Mouse (Mus musculus) 3T3-L1 (cell line): ENCODE data around the gene Cutal.
"Not testable (repeated sequence)": the region's sequence is repeated elsewhere in the genome, so short reads cannot be mapped to it uniquely, and the experiment has no call there.

Experiments
- DNase-seq: peaks from one replicate; pipeline ENCODE4 v3.0.0-alpha.2; 2015; ENCODE audit warnings: low read depth, low spot score

Gene Cutal

GRCm38 (mm10) chr2:34874271-34874670 lies at the start of gene Cutal:
Gene Cutal (plus strand): TSS chr2:34874396.
- no peak for DNase-seq

- DNase-seq: peak; percentile 92
Measured at GRCm38 (mm10) chr2:34825827-34826459, 48.3 kb upstream of the Cutal start, which contains the start of gene Fbxw2. Gene Fbxw2 (minus strand): TSS chr2:34826311.

- no peak for DNase-seq
Measured at GRCm38 (mm10) chr2:34826460-34827231, 47.5 kb upstream of the Cutal start.

DNA sequence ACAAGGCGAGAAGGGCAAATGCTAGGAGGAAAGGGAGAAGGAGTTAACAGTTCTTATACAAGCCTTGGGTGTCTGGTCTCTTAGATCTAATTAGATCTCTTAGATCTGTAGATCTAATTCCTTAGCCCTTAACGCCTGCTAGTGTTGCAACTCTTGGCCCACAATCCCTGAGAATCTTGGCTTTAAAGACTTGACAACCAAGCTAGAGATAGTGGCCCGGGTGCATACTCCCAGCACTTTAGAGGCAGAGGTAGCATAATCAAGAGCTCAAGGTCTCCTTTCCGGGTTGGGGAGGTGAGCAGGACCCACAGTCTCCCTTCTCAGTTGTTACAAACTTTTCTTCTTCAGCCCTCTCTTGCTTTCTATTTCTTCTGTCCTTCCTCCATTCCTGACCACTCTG lies 46.6 kb upstream of the Cutal start:
- no peak for DNase-seq

GRCm38 (mm10) chr2:34828026-34828425 lies 46.2 kb upstream of the Cutal start:
- DNase-seq: no peak

DNA sequence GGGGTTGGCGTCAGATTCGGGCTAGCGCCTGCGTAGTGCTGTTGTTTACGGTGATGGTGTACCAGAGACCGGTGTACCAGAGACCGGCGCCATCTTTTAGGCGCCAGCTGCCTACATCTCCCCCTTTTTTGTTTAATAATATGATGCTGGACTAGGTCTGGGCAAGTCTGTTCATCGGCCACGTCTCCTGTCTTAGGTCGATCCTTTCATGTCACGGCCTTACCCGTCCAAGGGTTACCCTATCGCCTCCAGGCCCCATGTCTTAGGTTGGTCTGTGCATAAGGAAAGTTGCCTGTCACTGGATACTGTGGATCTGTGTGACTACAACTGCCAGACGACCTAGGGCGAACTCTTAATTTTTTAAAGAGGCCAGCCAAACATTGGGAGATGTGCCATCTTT lies 44.1 kb upstream of the Cutal start:
- DNase-seq: not testable (repeated sequence)

- not testable (repeated sequence) for DNase-seq
Measured at GRCm38 (mm10) chr2:34832766-34833457, 41.3 kb upstream of the Cutal start, which contains the start of gene Gm34653. Gene Gm34653 (plus strand): TSS chr2:34833007.

- no peak for DNase-seq
Measured at GRCm38 (mm10) chr2:34833624-34834023, 40.6 kb upstream of the Cutal start.

- no peak for DNase-seq
Measured at GRCm38 (mm10) chr2:34835669-34836068, 38.5 kb upstream of the Cutal start.

DNA sequence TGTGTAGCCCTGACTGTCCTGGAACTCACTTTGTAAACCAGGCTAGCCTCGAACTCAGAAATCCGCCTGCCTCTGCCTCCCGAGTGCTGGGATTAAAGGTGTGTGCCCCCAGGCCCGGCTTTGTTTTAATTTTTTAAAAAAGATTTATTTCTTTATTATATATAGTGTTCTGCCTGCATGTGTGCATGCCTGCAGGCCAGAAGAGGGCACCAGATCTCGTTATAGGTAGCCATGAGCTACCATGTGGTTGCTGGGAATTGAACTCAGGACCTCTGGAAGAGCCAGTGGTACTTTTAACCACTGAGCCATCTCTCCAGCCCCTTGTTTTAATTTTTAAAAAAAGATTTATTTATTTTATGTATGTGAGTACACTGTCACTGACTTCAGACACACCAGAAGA lies 34.1 kb upstream of the Cutal start:
- DNase-seq: not testable (repeated sequence)

DNA sequence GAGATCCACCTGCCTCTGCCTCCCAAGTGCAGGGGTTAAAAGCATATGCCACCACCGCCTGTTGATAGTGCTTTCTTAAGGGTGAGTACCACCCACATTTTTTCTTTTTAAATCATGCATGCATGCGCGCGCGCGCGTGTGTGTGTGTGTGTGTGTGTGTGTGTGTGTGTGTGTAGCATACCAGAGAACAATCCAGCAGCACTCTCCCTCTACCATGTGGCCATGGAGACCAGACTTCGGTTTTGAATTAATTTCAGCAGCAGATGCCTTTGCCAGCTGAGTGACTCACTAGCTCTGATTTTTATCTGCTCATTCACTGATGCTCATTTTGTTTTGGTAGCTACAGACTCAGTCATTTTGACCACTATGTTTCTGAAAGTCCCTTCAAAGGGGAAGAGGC lies 32.5 kb upstream of the Cutal start:
- DNase-seq: peak; percentile 55

GRCm38 (mm10) chr2:34843211-34843939 lies 30.8 kb upstream of the Cutal start:
- DNase-seq: no peak

DNA sequence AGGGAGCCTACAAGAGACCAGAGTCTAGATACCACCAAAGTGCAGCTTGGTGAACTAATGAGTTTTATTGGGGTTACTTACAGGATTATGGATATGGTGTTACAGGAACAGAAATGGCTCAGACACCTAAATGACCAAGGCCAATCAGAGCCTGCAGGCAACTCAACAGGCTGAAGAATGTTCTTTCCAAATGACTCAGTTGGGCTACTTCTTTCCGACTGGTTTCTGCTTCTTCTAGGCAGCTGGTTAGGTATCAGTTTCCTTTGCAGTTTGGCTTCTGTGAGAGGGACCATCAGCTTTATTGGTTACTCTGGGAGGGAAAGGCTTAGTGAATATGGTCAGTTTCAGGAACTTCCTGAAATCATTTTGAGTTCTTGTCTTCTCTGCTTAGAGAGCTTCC lies 26.5 kb upstream of the Cutal start:
- no peak for DNase-seq

GRCm38 (mm10) chr2:34855265-34855664 lies 18.9 kb upstream of the Cutal start:
- no peak for DNase-seq

- DNase-seq: no peak
Measured at GRCm38 (mm10) chr2:34857728-34858127, 16.5 kb upstream of the Cutal start.

DNA sequence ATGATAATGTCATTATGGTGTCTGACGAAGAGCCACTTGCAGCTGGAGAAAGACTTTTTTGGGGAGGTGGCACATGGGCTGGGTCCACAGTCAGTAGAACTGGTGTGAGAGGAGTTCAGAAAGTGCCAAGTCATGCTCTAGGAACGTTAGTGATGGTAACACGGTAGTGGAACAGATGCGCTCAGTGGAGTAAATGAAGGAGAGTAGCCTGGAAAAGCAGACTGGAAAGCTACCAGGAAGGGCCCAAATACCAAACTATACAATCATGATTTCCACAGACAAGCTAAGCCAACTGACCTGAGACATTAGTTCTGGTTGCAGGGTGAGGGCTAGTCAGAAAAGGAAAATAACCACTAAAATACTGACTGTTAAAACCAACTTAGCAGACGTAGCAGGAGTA lies 4.5 kb upstream of the Cutal start:
- peak; percentile 91 for DNase-seq

DNA sequence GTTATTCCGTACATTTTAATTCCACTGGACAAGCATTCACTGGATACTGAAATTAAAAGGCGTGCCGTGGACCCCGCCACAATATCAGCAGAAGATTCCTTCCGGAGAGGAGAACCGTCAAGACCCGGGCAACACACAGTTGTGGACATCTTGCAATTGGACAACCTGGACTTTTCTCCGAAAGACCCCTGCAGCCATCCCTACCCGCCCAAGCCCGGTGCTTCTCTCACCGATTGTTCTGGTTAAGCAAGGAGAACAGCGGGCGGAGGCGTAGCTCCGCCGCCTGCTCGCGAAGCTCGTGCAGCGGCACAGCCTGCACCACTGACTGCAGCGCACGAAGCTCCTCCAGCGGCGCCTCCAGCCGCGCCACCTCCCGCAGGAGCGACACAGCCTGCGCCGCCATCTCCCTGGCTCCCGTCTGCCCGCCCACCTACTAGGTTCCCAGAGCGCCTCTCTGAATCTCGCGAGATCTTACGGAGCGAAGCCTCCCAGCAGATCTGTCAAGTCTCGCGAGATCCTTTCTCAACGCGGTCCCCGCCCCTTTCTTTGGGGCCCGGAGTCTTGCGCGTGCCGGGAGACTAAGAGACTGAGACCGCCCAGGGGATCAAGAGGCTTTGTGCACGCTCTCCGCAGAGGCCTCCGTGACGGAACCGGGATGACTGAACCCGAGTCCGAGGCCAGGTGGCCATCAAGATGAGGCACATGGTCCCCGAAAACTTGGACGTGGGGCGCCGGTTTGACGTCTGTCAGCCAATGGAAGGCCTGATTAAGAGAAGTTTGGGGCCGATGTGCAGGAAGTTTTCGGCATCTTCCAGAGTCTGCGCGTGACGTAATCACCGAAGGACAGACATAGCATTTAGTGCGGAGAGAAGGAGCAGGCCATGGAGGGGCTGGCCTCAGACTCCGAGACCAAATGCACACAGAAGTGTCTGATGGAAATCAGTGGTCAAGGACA lies 3.4 kb upstream of the Cutal start:
- DNase-seq: peak; percentile 100

DNA sequence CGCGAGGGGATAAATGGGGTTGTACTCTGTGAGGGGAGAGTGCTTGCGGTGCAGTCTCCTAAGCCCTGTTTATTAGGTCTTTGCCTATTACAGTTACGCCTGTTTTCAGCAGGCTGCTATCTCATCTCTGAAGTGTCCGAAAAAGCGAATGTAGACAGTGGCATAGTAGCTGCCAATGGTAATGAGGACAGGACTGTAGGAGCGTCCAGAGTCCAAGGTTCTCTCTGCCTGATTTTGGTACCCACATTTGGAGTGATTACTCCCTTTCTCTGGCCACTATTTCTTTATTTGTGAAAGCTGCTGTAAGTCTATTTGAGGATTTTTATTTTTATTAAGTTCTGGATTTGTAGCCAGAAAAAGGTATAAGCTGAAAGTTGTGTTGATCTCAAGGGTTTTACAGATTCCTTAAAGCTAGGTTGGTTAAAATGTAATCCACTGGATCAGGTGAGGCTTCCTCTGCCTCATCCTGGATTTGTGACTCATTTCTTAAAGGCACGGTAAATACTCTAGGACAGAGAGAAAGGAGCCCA lies 685 bp downstream of the Cutal start, which contains the start of gene Psmd5:
Gene Psmd5, minus strand, starts transcription at position 153 of the 530 bp plus-strand sequence.
- no peak for DNase-seq

- no peak for DNase-seq
Measured at GRCm38 (mm10) chr2:34880054-34880453, 5.9 kb downstream of the Cutal start.

DNA sequence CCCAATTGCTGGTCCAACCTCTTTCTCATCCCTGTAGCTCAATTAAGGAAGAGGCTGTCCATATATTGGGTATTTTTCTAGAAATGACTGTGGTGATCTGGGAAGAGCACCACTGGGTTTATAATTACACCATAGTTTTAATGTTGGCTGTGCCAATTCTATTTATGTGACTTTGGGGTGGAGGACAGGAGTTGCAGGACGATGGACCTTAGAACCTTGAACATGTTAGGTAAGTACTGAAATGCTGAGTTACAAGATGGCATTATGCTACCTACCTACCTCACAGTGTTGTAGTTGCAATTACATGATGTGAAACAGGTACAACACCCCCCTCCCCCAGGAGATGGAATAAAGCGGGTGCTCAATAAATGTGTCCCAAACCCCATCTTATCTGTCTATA lies 8.6 kb downstream of the Cutal start:
- no peak for DNase-seq
